Comparison of ENCODE assay signal across 28 mouse cellular contexts in the genomic region with DNA sequence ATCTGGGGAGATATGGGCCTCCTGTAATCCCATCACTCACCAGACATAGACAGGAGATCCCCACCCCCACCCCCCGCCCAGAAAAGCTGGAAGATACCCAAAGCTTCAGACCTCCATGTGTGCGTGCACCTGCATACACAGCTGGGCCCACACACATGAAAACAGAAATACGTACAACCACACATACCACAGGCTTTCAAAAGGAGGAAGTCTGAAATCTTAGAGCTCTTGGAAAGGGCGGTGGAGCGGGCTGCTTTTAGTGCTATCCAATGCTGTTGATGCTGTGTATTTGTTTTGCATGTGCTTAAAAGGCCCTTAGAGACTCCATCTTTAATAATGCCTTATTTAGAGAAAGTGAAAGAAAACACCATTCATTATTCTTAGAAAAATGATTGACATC. TPM values are rescaled to one million over a fixed set of nuclear protein-coding genes. Genes with fewer than 3 reads are reported as not detected.
DNase-seq lines count a peak whose midpoint lies in the region; ATAC-seq and TF ChIP-seq lines count a peak whose summit lies in the region.
"Had no signal": no experiment of that assay in that cellular context is flagged by ENCODE, and none has a peak within 500 bp of the region (broad histone marks: within the 10 kb centered on the region; RNA-seq: fewer than 3 reads in every experiment).

No protein-coding gene starts in this region.

- intact Hi-C loops in heart, postnatal 25 days (cut with DNase I) = loop anchor here (10.0 kb wide), 1 partner anchor 201 kb away; no protein-coding TSS in a partner anchor

- no peaks in the 10 kb centered on the region; the same call in 1 of the 2 replicates for H3K27me3 ChIP-seq in kidney, adult 2 months (replicated peaks; ENCODE audit: control insufficient read depth, insufficient read depth, low read length)
- H3K27me3 ChIP-seq: embryonic facial prominence, embryonic 15.5 days; forebrain, embryonic 15.5 days; heart, embryonic 15.5 days; hindbrain, embryonic 15.5 days; kidney, embryonic 15.5 days; limb, embryonic 15.5 days; liver, embryonic 15.5 days had no signal

- H3K4me1 ChIP-seq in kidney, adult 2 months (ENCODE audit: control insufficient read depth, insufficient read depth, low read length) = no peaks in the 10 kb centered on the region
- H3K4me1 ChIP-seq: embryonic facial prominence, embryonic 15.5 days; forebrain, embryonic 15.5 days; heart, embryonic 15.5 days; hindbrain, embryonic 15.5 days; kidney, embryonic 15.5 days; limb, embryonic 15.5 days; liver, embryonic 15.5 days; midbrain, embryonic 10.5 days had no signal

- TF ChIP-seq POLR2A in kidney, adult 2 months (IDR thresholded peaks at IDR 0.05; ENCODE audit: low read depth, low read length) = no peak

- peak; percentile 97 to 98 for ATAC-seq in hematopoietic stem cell, adult 5-6 weeks (replicated peaks in 1 of 2; ENCODE audit: insufficient read depth in 1 of 2, low FRiP score in 2 of 2, low TSS enrichment in 1 of 2, low read depth in 1 of 2, poor library complexity in 2 of 2, severe bottlenecking in 2 of 2)
- ATAC-seq: forebrain, embryonic 15.5 days; intestine, embryonic 16.5 days; midbrain, embryonic 16.5 days had no signal

- WGBS in kidney, adult 2 months = 83% methylated on average over 5 of the region's 5 CpGs

- no peak overlapping the region for H3K27ac ChIP-seq in kidney, adult 2 months (ENCODE audit: insufficient read depth, low read depth, low read length)
- H3K27ac ChIP-seq: embryonic facial prominence, embryonic 15.5 days; forebrain, embryonic 15.5 days; heart, embryonic 15.5 days; hindbrain, embryonic 15.5 days; kidney, embryonic 15.5 days; left cerebral cortex, adult 2 months; limb, embryonic 15.5 days; liver, embryonic 15.5 days; midbrain, embryonic 10.5 days had no signal

- DNase-seq in spleen, postnatal 36 days (ENCODE audit: low spot score in 2 of 2) = peak; percentile 13 to 42
- no peak for DNase-seq in spleen, adult 18-20 months
- DNase-seq in thymus, adult 18-20 months = peak; percentile 11 to 35
- peak; percentile 34 for DNase-seq in thymus, postnatal 4 days
- no peak for DNase-seq in kidney, adult 2 months
- no peak for DNase-seq in heart, postnatal 25 days (ENCODE audit: low spot score)
- DNase-seq in adrenal gland, postnatal 14 days = no peak
- DNase-seq: adrenal gland, postnatal 36 days; cerebellum, adult 9-11 months; embryo, embryonic 11 days; gastrocnemius, postnatal 10 days; heart, adult 18-20 months; heart, postnatal 4 days; layer of hippocampus, adult 9-11 months; left cerebral cortex, postnatal 4 days; lung, postnatal 4 days had no signal

- H3K4me3 ChIP-seq in kidney, adult 2 months (ENCODE audit: insufficient read depth, low read depth, low read length) = no peak overlapping the region
- H3K4me3 ChIP-seq: embryonic facial prominence, embryonic 15.5 days; forebrain, embryonic 15.5 days; heart, embryonic 15.5 days; hindbrain, embryonic 15.5 days; kidney, embryonic 15.5 days; left cerebral cortex, adult 2 months; limb, embryonic 15.5 days; liver, embryonic 15.5 days; midbrain, embryonic 10.5 days had no signal

- no peaks in the 10 kb centered on the region for H3K36me3 ChIP-seq in kidney, adult 2 months (ENCODE audit: control insufficient read depth, insufficient read depth, low read length)
- H3K36me3 ChIP-seq: embryonic facial prominence, embryonic 15.5 days; forebrain, embryonic 15.5 days; heart, embryonic 15.5 days; hindbrain, embryonic 15.5 days; kidney, embryonic 15.5 days; limb, embryonic 15.5 days; liver, embryonic 15.5 days; midbrain, embryonic 10.5 days had no signal

- no peak for TF ChIP-seq CTCF in kidney, adult 2 months (conservative IDR thresholded peaks at IDR 0.05; ENCODE audit: insufficient read depth, insufficient read length, low read depth, low read length)

RNA-seq across cellular contexts. Expression of a gene that starts 22.2 kb away (rescaled TPM):
- 13.6 and 16.8 TPM in 2 replicates for total RNA-seq in hematopoietic stem cell, adult 5-6 weeks (2017)
- 41.4 and 41.5 TPM in 2 replicates for polyA plus RNA-seq in kidney, adult 2 months (2012; rRNA removed)
- 10 to 100 TPM; 20.8 to 21.4 TPM for total RNA-seq in heart, postnatal 25 days (2021)
- 31.2 and 43.0 TPM in 2 replicates for total RNA-seq in adrenal gland, postnatal 14 days (2021)

Comparison
In these comparisons a context has a peak if more than half of its experiments do, and no peak if none do; other contexts are left out.
1. DNase-seq: peak in spleen, postnatal 36 days (2 of 2), thymus, adult 18-20 months (2 of 2) and thymus, postnatal 4 days (single experiment); none in spleen, adult 18-20 months (0 of 2), kidney, adult 2 months (single experiment), heart, postnatal 25 days (single experiment) and adrenal gland, postnatal 14 days (single experiment).